In the genomic region with DNA sequence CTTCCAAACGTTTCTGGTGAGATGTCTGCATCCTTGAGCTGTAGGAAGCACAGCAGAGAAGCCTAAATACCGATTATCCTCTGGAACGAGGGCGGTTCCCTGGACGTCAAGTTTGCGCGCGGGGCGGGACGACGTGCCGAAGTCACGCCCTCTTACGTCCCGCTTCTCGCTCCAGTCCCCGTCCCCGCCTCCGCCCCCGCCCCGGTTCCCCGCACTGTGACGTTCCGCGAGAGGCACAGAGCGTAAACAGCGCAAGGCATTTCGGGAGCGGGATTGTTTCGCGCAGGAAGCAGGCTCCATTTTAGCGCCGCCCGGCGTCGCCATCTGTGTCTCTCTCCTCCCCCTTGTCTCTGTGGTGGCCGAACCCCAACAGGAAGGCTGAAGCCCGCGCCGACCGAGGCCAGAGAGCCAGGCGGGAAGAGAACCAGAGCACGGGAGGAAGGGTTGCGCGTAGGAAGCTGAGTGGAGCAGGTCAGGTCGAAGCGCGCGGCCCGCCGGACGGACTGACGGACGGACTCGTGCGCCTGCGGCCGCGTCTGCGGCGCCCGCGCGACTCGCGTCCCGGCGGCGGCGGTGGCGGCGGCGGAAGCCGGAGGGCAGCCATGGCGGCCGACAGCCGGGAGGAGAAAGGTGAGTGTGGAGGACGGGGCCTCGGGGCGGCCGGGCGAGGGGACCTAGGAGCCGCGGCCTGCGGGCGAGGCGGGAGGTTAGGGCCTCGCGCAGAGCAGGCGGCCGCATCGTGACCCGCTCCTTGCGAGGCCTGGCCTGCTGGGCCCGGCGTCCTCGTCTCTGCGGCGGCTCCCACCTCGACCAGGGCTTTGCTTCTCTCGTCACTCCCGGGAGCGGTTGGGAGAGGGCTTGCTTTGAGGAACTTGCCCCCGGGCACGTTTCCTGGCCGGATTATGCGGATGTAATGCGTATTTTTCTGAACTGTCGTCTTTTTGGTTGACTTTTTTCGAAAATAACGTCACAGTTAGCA, we compare ENCODE assay signal across 8 mouse cellular contexts. TPM values are rescaled to one million over a fixed set of nuclear protein-coding genes. Genes with fewer than 3 reads are reported as not detected.
DNase-seq lines count a peak whose midpoint lies in the region; ATAC-seq lines count a peak whose summit lies in the region.

Gene Ythdc1, plus strand, starts transcription at position 260 of the 979 bp plus-strand sequence.

- peak within 1 kb of the TSS; percentile 64 for H3K4me2 ChIP-seq in kidney, embryonic 15.5 days

- no peaks in the 10 kb centered on the region for H3K27me3 ChIP-seq in heart, embryonic 10.5 days (ENCODE audit: insufficient read depth, poor library complexity, severe bottlenecking)
- H3K27me3 ChIP-seq in kidney, embryonic 15.5 days = no peaks in the 10 kb centered on the region

- H3K4me1 ChIP-seq in heart, embryonic 10.5 days = peaks cover 4% of the 10 kb centered on the region; the same call in 1 of the 2 replicates
- no peaks in the 10 kb centered on the region for H3K4me1 ChIP-seq in kidney, embryonic 15.5 days

- ATAC-seq in erythroblast, adult 5-6 weeks (replicated peaks; ENCODE audit: low FRiP score, poor library complexity, severe bottlenecking) = peak; percentile 98
- peak; percentile 99 for ATAC-seq in kidney, embryonic 15.5 days (replicated peaks; ENCODE audit: low FRiP score)
- peak; percentile 96 for ATAC-seq in monocyte, adult 5-6 weeks (replicated peaks; ENCODE audit: insufficient number of reproducible peaks, low FRiP score, low TSS enrichment, poor library complexity, severe bottlenecking)

- H3K27ac ChIP-seq in heart, embryonic 10.5 days = peak within 1 kb of the TSS; percentile 100
- H3K27ac ChIP-seq in kidney, embryonic 15.5 days = peak within 1 kb of the TSS; percentile 99

- no peaks in the 10 kb centered on the region for H3K36me3 ChIP-seq in heart, embryonic 10.5 days
- no peaks in the 10 kb centered on the region for H3K36me3 ChIP-seq in kidney, embryonic 15.5 days

- no peaks in the 10 kb centered on the region for H3K9me3 ChIP-seq in heart, embryonic 10.5 days
- H3K9me3 ChIP-seq in kidney, embryonic 15.5 days (replicated peaks) = no peaks in the 10 kb centered on the region

- peak within 1 kb of the TSS; percentile 89 for H3K4me3 ChIP-seq in heart, embryonic 10.5 days
- peak within 1 kb of the TSS; percentile 95 for H3K4me3 ChIP-seq in kidney, embryonic 15.5 days (replicated peaks)

- under 1% methylated on average over 98 of the region's 111 CpGs for WGBS in heart, embryonic 10.5 days
- under 1% methylated on average over 99 of the region's 111 CpGs for WGBS in kidney, embryonic 15.5 days

- peak; percentile 92 to 93 for DNase-seq in B cell, adult 2 months
- DNase-seq in brain, adult 2 months (ENCODE audit: low read depth, low spot score) = peak; percentile 99
- DNase-seq in heart, embryonic 10.5 days (ENCODE audit: low spot score) = peak; percentile 98
- peak; percentile 98 for DNase-seq in liver
- peak; percentile 90 to 94 for DNase-seq in spleen, postnatal 4 days (ENCODE audit: low spot score in 2 of 2)

- peak within 1 kb of the TSS; percentile 97 for H3K9ac ChIP-seq in kidney, embryonic 15.5 days

RNA-seq across cellular contexts. Expression of gene Ythdc1, which starts in this region (rescaled TPM):
- total RNA-seq in erythroblast, adult 5-6 weeks (2015; ENCODE audit: low replicate concordance) = 217 and 251 TPM in 2 replicates
- 259 and 264 TPM in 2 replicates for total RNA-seq in erythroblast, adult 5-6 weeks (2017; ENCODE audit: low replicate concordance)
- 23.9 and 34.1 TPM in 2 replicates for polyA plus RNA-seq in heart, embryonic 10.5 days (2016; fragmentation: Nextera tagmentation; extraction: Ambion mirVana)
- polyA plus RNA-seq in kidney, embryonic 15.5 days (2015; fragmentation: Nextera tagmentation; extraction: Ambion mirVana) = 40.3 and 40.7 TPM in 2 replicates
- total RNA-seq in monocyte, adult 5-6 weeks (2017) = 253 to 309 TPM (median 288 TPM) in 3 replicates

Comparison
In these comparisons a context has a peak if more than half of its experiments do, and no peak if none do; other contexts are left out.
1. Peak in every context shown above with its lines: DNase-seq, ATAC-seq, H3K4me3 ChIP-seq and H3K27ac ChIP-seq.